Mouse (Mus musculus) megakaryocyte progenitor cell, adult 5-6 weeks (primary cell): ENCODE measurements around the gene Itm2b. TPM values are rescaled to one million over a fixed set of nuclear protein-coding genes. Genes with fewer than 3 reads are reported as not detected.

ENCODE experiments used
- ATAC-seq: replicated peaks from 2 replicates; pipeline ENCODE4 v1.8.0; 2016; ENCODE audit warnings: mild to moderate bottlenecking, moderate TSS enrichment, inconsistent platforms; ENCODE audit not compliant: poor library complexity
- total RNA-seq, 2 experiments: library from RNA; stranded (forward) in 1 of 2; stranded (reverse) in 1 of 2; fragments of 157-497, 149-512 nt in 1 of 2; fragments of 200-1000 nt in 1 of 2; gene quantifications; 2 replicates each; pipeline versions ENCODE4 v1.2.3 to v1.2.4; 2015 to 2017

Itm2b gene
- total RNA-seq, 2 experiments from 2014 or later: 1,067 to 1,237 TPM

GRCm38 (mm10) chr14:73398367-73398996 is 13.4 kb upstream of the Itm2b start:
- ATAC-seq: peak; percentile 72

DNA sequence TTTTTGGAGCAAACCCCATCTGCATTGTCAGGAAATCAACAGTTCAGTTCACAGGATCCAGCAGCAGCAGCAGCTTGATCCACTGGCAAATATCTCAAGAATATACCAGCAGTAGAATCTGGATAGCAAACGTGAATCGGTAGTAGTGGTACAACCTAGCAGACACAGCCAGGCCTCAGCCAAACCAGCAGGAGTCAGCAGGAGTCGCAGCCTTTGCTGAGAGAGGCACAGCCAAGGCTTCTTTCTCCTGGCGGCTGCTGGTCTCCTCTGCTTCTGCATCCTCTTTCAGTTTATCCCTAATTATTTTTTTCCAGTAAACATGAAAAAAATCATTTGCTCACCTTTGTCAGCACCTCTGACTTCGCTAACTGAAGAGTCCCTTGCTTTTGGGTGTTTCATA is 10.7 kb upstream of the Itm2b start:
- no peak for ATAC-seq

DNA sequence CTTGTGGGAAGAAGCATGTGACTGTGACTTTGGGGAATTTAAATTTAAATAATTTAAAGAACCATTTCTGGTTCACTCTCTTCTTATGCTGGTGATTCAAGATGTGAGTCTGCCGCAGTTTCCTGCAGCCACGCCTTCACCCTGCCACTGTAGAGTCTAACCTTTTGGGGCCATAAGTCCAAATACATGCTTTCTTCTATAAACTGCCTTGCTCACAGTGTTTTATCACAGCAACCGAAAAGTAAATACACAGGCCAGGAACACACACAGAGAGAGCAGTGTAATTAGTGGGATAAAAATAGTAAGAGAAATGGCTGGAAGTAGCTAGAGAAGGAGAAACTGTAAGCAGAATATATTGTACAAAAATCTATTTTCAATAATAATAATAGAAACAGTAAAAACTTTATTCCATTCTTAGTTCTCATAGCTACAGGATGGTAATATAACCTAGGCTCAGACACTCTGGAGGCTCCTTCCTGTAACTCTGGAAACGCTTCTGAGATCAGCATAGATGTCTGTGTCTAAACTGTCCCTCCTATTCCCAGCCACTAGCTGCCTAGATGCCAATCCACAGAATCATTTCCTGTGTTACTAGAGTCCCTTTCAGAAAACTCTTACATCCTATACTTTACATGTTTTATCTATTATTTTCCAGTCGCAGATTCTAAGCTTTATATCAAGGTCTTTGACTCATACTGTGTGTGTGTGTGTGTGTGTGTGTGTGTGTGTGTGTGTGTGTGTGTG is 9.3 kb upstream of the Itm2b start:
- no peak for ATAC-seq

- ATAC-seq: no peak
Measured at GRCm38 (mm10) chr14:73391457-73391856, 6.4 kb upstream of the Itm2b start.

- 0 out of 2 replicates have a peak, but pooled peaks have one; percentile 20 for ATAC-seq
Measured at GRCm38 (mm10) chr14:73390196-73390595, 5.1 kb upstream of the Itm2b start.

- ATAC-seq: peak; percentile 18
Measured at GRCm38 (mm10) chr14:73389059-73389458, 4.0 kb upstream of the Itm2b start.

DNA sequence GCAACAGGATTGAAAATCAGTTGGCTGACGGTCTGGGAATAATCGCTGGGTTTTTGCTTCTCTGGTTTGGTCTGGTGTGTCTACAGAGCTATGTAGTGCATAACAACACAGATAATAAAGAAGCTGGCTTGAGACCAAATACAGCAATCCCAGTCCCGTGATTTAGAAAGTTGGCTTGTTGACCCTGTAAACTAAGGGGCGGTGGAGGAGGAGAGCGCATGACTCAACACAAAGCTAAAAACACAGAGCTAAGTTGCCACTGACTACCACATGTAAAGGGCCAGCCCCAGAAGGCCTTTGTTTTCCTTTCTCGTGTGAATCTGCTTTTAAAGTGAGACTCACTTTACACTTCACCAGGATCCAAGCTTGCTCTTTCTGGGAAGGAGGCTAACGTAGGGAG is 3.5 kb upstream of the Itm2b start:
- ATAC-seq: peak; percentile 17; the same call in 1 of the 2 replicates

GRCm38 (mm10) chr14:73386493-73386892 is 1.4 kb upstream of the Itm2b start:
- ATAC-seq: no peak

- no peak for ATAC-seq
Measured at GRCm38 (mm10) chr14:73385720-73386374, 758 bp upstream of the Itm2b start.

- ATAC-seq: peak; percentile 17
Measured at GRCm38 (mm10) chr14:73384546-73384912, 560 bp downstream of the Itm2b start.

- ATAC-seq: no peak
Measured at GRCm38 (mm10) chr14:73383746-73384145, 1.3 kb downstream of the Itm2b start.

- 0 out of 2 replicates have a peak, but pooled peaks have one; percentile 18 for ATAC-seq
Measured at GRCm38 (mm10) chr14:73382699-73383098, 2.4 kb downstream of the Itm2b start.

DNA sequence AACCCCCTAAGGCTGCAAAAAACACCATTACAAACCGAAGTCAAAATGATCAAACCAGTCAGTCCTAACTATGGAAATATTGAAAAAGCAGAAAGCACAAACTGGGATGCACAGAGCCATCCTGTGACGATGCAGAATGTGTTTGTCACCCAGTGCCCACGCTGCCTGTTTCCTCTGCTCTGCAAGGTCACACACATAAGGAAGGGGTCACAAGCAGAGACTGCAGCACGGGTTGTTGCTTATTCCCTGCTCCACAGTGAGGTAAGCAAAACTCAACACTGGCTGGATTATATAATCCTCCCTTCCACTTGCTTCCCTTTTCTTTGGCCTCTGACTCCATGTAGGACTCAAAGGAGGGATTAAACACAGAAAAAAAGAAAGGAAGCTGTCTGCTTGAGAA is 3.5 kb downstream of the Itm2b start:
- peak; percentile 5; the same call in 1 of the 2 replicates for ATAC-seq

GRCm38 (mm10) chr14:73377804-73378203 is 7.3 kb downstream of the Itm2b start:
- no peak for ATAC-seq

DNA sequence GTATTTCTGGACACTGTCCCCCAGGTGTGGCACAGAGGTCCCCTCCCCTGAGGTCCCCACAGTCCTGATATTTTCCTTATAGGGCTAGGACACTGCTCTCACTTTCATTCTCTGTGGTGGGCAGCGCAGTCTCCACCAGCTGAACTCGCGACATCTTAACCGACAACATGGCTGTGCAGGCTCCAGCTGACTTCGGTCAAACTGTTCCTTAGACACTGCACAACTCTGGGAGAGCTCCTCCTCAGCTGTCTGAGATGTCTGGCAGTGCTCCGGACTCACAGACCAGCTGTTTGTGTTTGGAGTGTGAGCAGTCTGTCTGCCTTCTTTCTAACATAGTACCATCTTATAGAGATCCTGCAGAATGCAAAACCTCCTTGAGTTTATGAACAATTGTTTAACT is 8.2 kb downstream of the Itm2b start:
- no peak for ATAC-seq

GRCm38 (mm10) chr14:73375903-73376302 is 9.2 kb downstream of the Itm2b start:
- no peak for ATAC-seq

GRCm38 (mm10) chr14:73375445-73375844 is 9.6 kb downstream of the Itm2b start:
- no peak for ATAC-seq

DNA sequence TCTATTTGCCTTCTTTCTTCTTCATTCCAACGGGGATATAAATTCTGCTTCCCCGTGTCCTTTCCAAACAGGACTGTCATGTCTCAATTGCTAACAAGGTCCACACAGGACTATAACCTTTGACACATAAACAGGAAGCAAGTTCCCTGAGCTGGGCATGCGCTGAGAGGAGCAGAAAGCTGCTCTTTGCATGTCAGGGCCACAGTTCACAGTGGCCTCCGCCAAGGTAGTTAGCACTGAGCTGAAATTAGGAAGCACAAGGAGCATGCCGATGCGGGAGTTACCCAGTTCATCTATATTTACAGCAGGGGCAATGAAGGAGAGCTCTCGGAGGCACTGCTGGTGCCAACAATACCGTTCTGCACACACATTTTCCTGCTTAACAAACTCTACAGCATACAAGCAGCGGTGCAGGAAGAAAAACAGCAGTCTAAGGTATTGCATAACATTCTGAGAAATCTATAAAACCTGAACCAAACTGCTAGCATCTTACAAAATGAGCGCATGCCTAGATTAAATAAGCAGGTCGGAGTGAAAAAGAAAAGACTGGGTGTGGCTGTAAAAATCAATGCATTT is 10.7 kb downstream of the Itm2b start:
- ATAC-seq: no peak

GRCm38 (mm10) chr14:73373606-73374005 is 11.5 kb downstream of the Itm2b start:
- ATAC-seq: no peak

- no peak for ATAC-seq
Measured at GRCm38 (mm10) chr14:73372990-73373389, 12.1 kb downstream of the Itm2b start.

- no peak for ATAC-seq
Measured at GRCm38 (mm10) chr14:73371577-73371976, 13.5 kb downstream of the Itm2b start.
